Mouse (Mus musculus): ENCODE measurements around the gene Adad2. TPM values are rescaled to one million over a fixed set of nuclear protein-coding genes. Genes with fewer than 3 reads are reported as not detected.

Adad2 gene
- polyA plus RNA-seq, 1 experiment from 2014 or later: 0.17 TPM

- Histone ChIP-seq H3K27me3 (ENCODE audit: control insufficient read depth, insufficient read depth, low read length) (no peaks in the 10 kb centered on the region), H3K4me2 (ENCODE audit: low read depth, low read length) (no peak overlapping the region), H3K36me3 (replicated peaks; ENCODE audit: control insufficient read depth, insufficient read depth, low read depth, low read length) (no peaks in the 10 kb centered on the region), H3K9ac (replicated peaks; ENCODE audit: low read length) (no peak overlapping the region), H3K9me3 (replicated peaks; ENCODE audit: control insufficient read depth, low read length) (no peaks in the 10 kb centered on the region), H3K4me1 (ENCODE audit: control insufficient read depth, insufficient read depth, low read length) (no peaks in the 10 kb centered on the region), H3K4me3 (ENCODE audit: low read depth, low read length) (no peak overlapping the region), H3K27ac (replicated peaks; ENCODE audit: low read depth, low read length) (no peak overlapping the region)
- ATAC-seq (replicated peaks; ENCODE audit: insufficient number of reproducible peaks, low FRiP score, low TSS enrichment, low read depth): no peak
- peak; percentile 43 for DNase-seq (ENCODE audit: low spot score)
- 65% methylated on average over 17 of the region's 17 CpGs for WGBS
These were observed 31.9 kb downstream of the Adad2 start for GRCm38 (mm10) chr8:119644429-119644960.

GRCm38 (mm10) chr8:119644981-119645597, 32.5 kb downstream of the Adad2 start:
- H3K4me2 ChIP-seq (ENCODE audit: low read depth, low read length): no peak overlapping the region
- H3K27me3 ChIP-seq (ENCODE audit: control insufficient read depth, insufficient read depth, low read length): no peaks in the 10 kb centered on the region
- H3K27ac ChIP-seq (replicated peaks; ENCODE audit: low read depth, low read length): no peak overlapping the region
- H3K4me3 ChIP-seq (ENCODE audit: low read depth, low read length): no peak overlapping the region
- no peaks in the 10 kb centered on the region for H3K36me3 ChIP-seq (replicated peaks; ENCODE audit: control insufficient read depth, insufficient read depth, low read depth, low read length)
- H3K9ac ChIP-seq (replicated peaks; ENCODE audit: low read length): no peak overlapping the region
- 69% methylated on average over 18 of the region's 18 CpGs for WGBS
- no peaks in the 10 kb centered on the region for H3K9me3 ChIP-seq (replicated peaks; ENCODE audit: control insufficient read depth, low read length)
- ATAC-seq (replicated peaks; ENCODE audit: insufficient number of reproducible peaks, low FRiP score, low TSS enrichment, low read depth) (no peak), DNase-seq (ENCODE audit: low spot score) (no peak)
- H3K4me1 ChIP-seq (ENCODE audit: control insufficient read depth, insufficient read depth, low read length): no peaks in the 10 kb centered on the region

- Histone ChIP-seq H3K36me3 (replicated peaks; ENCODE audit: control insufficient read depth, insufficient read depth, low read depth, low read length) (no peaks in the 10 kb centered on the region), H3K27me3 (ENCODE audit: control insufficient read depth, insufficient read depth, low read length) (no peaks in the 10 kb centered on the region), H3K4me1 (ENCODE audit: control insufficient read depth, insufficient read depth, low read length) (no peaks in the 10 kb centered on the region), H3K4me2 (ENCODE audit: low read depth, low read length) (no peak overlapping the region), H3K9ac (replicated peaks; ENCODE audit: low read length) (no peak overlapping the region), H3K4me3 (ENCODE audit: low read depth, low read length) (no peak overlapping the region), H3K9me3 (replicated peaks; ENCODE audit: control insufficient read depth, low read length) (no peaks in the 10 kb centered on the region), H3K27ac (replicated peaks; ENCODE audit: low read depth, low read length) (no peak overlapping the region)
- ATAC-seq (replicated peaks; ENCODE audit: insufficient number of reproducible peaks, low FRiP score, low TSS enrichment, low read depth) (no peak), DNase-seq (ENCODE audit: low spot score) (no peak)
- 79% methylated on average over 3 of the region's 3 CpGs for WGBS
These were observed 33.6 kb downstream of the Adad2 start for GRCm38 (mm10) chr8:119646197-119646596.

GRCm38 (mm10) chr8:119646846-119647245, 34.3 kb downstream of the Adad2 start:
- no peak for ATAC-seq (replicated peaks; ENCODE audit: insufficient number of reproducible peaks, low FRiP score, low TSS enrichment, low read depth)
- H3K36me3 ChIP-seq (replicated peaks; ENCODE audit: control insufficient read depth, insufficient read depth, low read depth, low read length): no peaks in the 10 kb centered on the region
- H3K4me3 ChIP-seq (ENCODE audit: low read depth, low read length): no peak overlapping the region
- H3K4me1 ChIP-seq (ENCODE audit: control insufficient read depth, insufficient read depth, low read length): no peaks in the 10 kb centered on the region; the same call in 1 of the 2 replicates
- no peaks in the 10 kb centered on the region for H3K27me3 ChIP-seq (ENCODE audit: control insufficient read depth, insufficient read depth, low read length)
- H3K9me3 ChIP-seq (replicated peaks; ENCODE audit: control insufficient read depth, low read length): no peaks in the 10 kb centered on the region
- no peak overlapping the region for H3K4me2 ChIP-seq (ENCODE audit: low read depth, low read length)
- no peak overlapping the region for H3K9ac ChIP-seq (replicated peaks; ENCODE audit: low read length)
- no peak for DNase-seq (ENCODE audit: low spot score)
- 81% methylated on average over 7 of the region's 7 CpGs for WGBS
- H3K27ac ChIP-seq (replicated peaks; ENCODE audit: low read depth, low read length): no peak overlapping the region

- H3K36me3 ChIP-seq (replicated peaks; ENCODE audit: control insufficient read depth, insufficient read depth, low read depth, low read length): no peaks in the 10 kb centered on the region
- H3K27ac ChIP-seq (replicated peaks; ENCODE audit: low read depth, low read length): no peak overlapping the region
- WGBS: 50% methylated on average over 2 of the region's 2 CpGs
- H3K9me3 ChIP-seq (replicated peaks; ENCODE audit: control insufficient read depth, low read length): no peaks in the 10 kb centered on the region
- H3K4me3 ChIP-seq (ENCODE audit: low read depth, low read length): no peak overlapping the region
- H3K4me1 ChIP-seq (ENCODE audit: control insufficient read depth, insufficient read depth, low read length): no peaks in the 10 kb centered on the region; the same call in 1 of the 2 replicates
- no peak overlapping the region for H3K9ac ChIP-seq (replicated peaks; ENCODE audit: low read length)
- ATAC-seq (replicated peaks; ENCODE audit: insufficient number of reproducible peaks, low FRiP score, low TSS enrichment, low read depth): no peak
- H3K4me2 ChIP-seq (ENCODE audit: low read depth, low read length): no peak overlapping the region
- no peaks in the 10 kb centered on the region for H3K27me3 ChIP-seq (ENCODE audit: control insufficient read depth, insufficient read depth, low read length)
- DNase-seq (ENCODE audit: low spot score): no peak
These were observed 38.8 kb downstream of the Adad2 start for GRCm38 (mm10) chr8:119651324-119651723.

- Histone ChIP-seq H3K9ac (replicated peaks; ENCODE audit: low read length) (no peak overlapping the region), H3K4me3 (ENCODE audit: low read depth, low read length) (no peak overlapping the region), H3K9me3 (replicated peaks; ENCODE audit: control insufficient read depth, low read length) (no peaks in the 10 kb centered on the region), H3K36me3 (replicated peaks; ENCODE audit: control insufficient read depth, insufficient read depth, low read depth, low read length) (no peaks in the 10 kb centered on the region), H3K27me3 (ENCODE audit: control insufficient read depth, insufficient read depth, low read length) (no peaks in the 10 kb centered on the region), H3K27ac (replicated peaks; ENCODE audit: low read depth, low read length) (no peak overlapping the region), H3K4me2 (ENCODE audit: low read depth, low read length) (no peak overlapping the region), H3K4me1 (ENCODE audit: control insufficient read depth, insufficient read depth, low read length) (peaks cover 7% of the 10 kb centered on the region; the same call in 1 of the 2 replicates)
- DNase-seq (ENCODE audit: low spot score): peak; percentile 18
- WGBS: 52% methylated on average over 5 of the region's 5 CpGs
- ATAC-seq (replicated peaks; ENCODE audit: insufficient number of reproducible peaks, low FRiP score, low TSS enrichment, low read depth): no peak
These were observed 44.3 kb downstream of the Adad2 start for GRCm38 (mm10) chr8:119656709-119657464.

GRCm38 (mm10) chr8:119661081-119661480, 48.5 kb downstream of the Adad2 start:
- H3K4me1 ChIP-seq (ENCODE audit: control insufficient read depth, insufficient read depth, low read length): peaks cover 7% of the 10 kb centered on the region; the same call in 1 of the 2 replicates
- DNase-seq (ENCODE audit: low spot score): peak; percentile 64
- WGBS: 1% methylated on average over 9 of the region's 9 CpGs
- H3K9me3 ChIP-seq (replicated peaks; ENCODE audit: control insufficient read depth, low read length): no peaks in the 10 kb centered on the region
- no peak overlapping the region for H3K27ac ChIP-seq (replicated peaks; ENCODE audit: low read depth, low read length)
- H3K4me2 ChIP-seq (ENCODE audit: low read depth, low read length): no peak overlapping the region
- ATAC-seq (replicated peaks; ENCODE audit: insufficient number of reproducible peaks, low FRiP score, low TSS enrichment, low read depth): peak; percentile 39; the same call in 1 of the 2 replicates
- H3K36me3 ChIP-seq (replicated peaks; ENCODE audit: control insufficient read depth, insufficient read depth, low read depth, low read length): no peaks in the 10 kb centered on the region
- H3K27me3 ChIP-seq (ENCODE audit: control insufficient read depth, insufficient read depth, low read length): no peaks in the 10 kb centered on the region
- H3K9ac ChIP-seq (replicated peaks; ENCODE audit: low read length): peak overlapping the region; percentile 37; the same call in 1 of the 2 replicates
- no peak overlapping the region for H3K4me3 ChIP-seq (ENCODE audit: low read depth, low read length)

- no peak for DNase-seq (ENCODE audit: low spot score)
- 68% methylated on average over 6 of the region's 6 CpGs for WGBS
These were observed 49.3 kb downstream of the Adad2 start for GRCm38 (mm10) chr8:119661892-119662291.

More at GRCm38 (mm10) chr8:119661892-119662291, 49.3 kb downstream of the Adad2 start:
- Histone ChIP-seq H3K9me3 (replicated peaks; ENCODE audit: control insufficient read depth, low read length) (no peaks in the 10 kb centered on the region), H3K4me3 (ENCODE audit: low read depth, low read length) (no peak overlapping the region), H3K36me3 (replicated peaks; ENCODE audit: control insufficient read depth, insufficient read depth, low read depth, low read length) (no peaks in the 10 kb centered on the region), H3K27me3 (ENCODE audit: control insufficient read depth, insufficient read depth, low read length) (no peaks in the 10 kb centered on the region), H3K4me2 (ENCODE audit: low read depth, low read length) (no peak overlapping the region), H3K4me1 (ENCODE audit: control insufficient read depth, insufficient read depth, low read length) (peaks cover 7% of the 10 kb centered on the region; the same call in 1 of the 2 replicates), H3K27ac (replicated peaks; ENCODE audit: low read depth, low read length) (no peak overlapping the region), H3K9ac (replicated peaks; ENCODE audit: low read length) (no peak overlapping the region)
- no peak for ATAC-seq (replicated peaks; ENCODE audit: insufficient number of reproducible peaks, low FRiP score, low TSS enrichment, low read depth)

Data from embryonic facial prominence, embryonic 11.5 days (tissue).